Mouse (Mus musculus): ENCODE data around the gene Mthfs. TPM values are rescaled to one million over a fixed set of nuclear protein-coding genes. Genes with fewer than 3 reads are reported as not detected.
"Not testable (repeated sequence)": the region's sequence is repeated elsewhere in the genome, so short reads cannot be mapped to it uniquely, and the experiment has no call there.

Mthfs gene
- total RNA-seq (2021) = 10 to 100 TPM; 26.5 to 36.3 TPM
- long read RNA-seq, experiment 1, partial matches to known transcripts = 2 of 15 reads
- long read RNA-seq, experiment 1, other reads (novel, unspliced or antisense) = 11 of 15 reads
- long read RNA-seq, experiment 2, partial matches to known transcripts = 4 of 13 reads
- long read RNA-seq, experiment 2, other reads (novel, unspliced or antisense) = 6 of 13 reads

DNA sequence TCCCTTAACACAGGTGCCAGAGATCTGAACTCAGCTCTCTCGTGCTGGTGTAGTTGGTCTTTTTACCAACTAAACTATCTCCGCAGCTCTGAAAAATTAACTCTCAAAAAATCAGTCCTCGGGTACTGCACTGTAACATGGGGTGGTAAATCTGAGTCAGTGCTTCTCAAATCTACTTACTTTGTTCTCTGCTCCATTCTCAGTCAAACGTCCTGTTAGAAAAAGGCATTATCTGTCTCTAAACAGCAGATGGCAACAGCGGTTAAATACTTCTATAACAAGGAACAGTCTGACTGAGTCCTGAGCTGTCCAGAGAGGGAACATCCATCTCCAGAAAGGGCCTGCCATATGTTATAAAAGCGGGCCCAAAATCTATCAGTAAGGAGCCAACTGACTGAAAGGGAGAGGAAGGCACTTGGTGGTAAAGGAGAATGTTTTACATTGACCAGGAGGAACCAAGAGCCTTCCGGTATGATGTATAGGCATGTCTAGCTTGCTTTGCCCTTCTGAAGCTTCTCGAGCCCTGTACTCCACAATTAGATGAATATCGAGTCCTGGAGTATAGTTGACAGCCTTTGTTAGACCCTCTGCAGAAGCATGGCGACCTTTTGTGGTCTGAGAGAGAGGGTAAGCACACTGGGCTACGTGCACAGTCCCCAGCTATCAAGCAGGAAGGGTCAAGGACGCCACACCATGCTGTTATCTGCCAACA lies at the start of gene Mthfs:
Mthfs (plus strand) TSS at position 324 of the 712 bp plus-strand sequence.
- peak in 1 of 2 experiments; percentile 13 for DNase-seq (ENCODE audit: low spot score in 2 of 2)

DNA sequence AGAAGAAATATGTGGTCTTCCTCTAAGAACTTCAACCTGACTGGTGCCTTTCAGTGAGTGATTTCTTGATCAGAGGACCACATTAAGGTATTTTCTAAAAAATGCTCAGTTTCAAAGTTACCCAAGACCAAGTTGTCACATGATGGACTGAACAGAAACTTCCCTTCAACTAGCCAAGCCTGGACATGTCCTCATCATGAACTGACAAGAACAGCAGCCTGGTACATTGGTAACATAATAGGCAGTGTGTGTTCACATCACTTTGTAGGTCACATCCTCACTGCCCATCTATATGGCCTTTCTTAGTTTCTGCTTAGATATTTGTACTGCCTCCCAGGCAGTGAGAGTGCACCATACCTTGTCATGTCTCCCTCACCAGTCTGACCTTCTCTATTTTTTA lies 37.9 kb upstream of the Mthfs start:
- DNase-seq (ENCODE audit: low spot score in 2 of 2) = not testable (repeated sequence)

DNA sequence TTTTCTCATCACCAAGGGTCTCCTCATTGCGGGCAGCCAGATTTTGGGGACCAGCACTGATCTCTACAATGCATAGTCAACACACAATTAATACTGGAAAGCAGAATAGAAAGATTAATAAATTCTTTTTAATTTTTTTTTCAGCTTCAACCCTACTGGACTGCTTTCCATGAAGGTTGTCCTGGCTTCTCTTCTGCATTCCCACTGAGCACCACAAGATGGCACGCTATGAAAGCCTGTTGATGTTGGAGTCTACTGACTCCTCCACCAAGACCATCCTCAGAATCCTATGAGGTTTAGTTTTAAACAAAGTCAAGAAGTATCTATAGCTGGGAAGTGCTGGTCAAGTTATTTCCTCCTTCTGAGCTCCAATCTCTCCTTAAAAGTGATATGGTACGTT lies 31.6 kb upstream of the Mthfs start:
- peak; percentile 71 to 80 for DNase-seq (ENCODE audit: low spot score in 2 of 2)

DNA sequence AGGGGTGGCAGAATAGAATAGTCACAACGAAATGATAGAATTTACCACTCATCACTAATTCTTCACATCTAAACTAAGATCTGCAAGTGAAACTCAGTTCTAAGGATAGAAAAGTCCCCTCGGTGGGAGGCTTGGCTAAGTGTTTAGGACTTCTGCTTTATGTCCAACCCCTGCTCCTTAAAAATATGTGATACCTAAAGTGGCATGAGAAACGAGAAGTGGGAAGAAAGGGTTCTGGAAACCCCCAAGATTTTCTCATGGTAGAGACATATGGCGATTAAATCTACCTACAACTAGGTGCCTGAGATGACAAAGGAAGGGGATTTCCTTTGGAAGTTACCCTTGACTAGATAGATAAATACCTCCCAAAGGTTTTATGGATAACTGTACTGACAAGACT lies 31.0 kb upstream of the Mthfs start:
- not testable (repeated sequence) for DNase-seq (ENCODE audit: low spot score in 2 of 2)

DNA sequence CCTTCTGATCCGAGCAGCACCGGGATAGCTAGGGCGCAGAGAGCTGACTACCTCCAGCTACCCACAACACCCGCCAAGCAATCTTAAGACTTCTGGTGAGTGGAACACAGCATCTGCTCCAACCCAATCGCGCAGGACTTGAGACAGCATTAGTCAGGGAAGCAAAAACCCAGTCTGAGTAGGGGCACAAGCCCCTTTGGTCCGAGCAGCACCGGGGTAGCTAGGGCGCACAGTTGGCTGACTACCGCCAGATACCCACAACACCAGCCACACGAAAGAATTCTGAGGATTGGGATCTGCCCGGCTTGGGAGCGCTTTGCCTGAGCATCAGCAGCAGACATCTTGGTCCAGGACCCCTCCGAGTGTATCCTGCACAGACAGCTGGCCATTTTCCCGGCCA lies 23.5 kb upstream of the Mthfs start:
- not testable (repeated sequence) for DNase-seq (ENCODE audit: low spot score in 2 of 2)

DNA sequence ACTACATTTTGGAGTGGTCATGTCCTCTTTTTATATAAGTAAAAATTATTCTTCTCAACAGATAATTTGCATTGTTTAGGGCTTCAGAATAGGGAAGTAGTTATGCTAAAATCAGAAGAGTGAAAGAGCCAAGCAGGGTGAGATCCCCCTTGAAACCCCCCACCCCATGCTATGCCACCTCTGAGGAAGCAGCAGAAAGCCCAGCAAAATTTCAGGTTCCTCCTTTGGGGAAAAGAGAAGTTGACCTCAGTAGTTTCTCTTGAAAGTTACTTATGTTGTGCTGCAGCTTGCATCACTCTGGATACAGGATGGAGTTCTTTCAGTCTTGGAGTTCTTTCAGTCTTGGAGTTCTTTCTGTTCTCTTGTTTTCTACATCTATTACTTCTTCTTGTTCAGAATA lies 15.0 kb upstream of the Mthfs start:
- DNase-seq (ENCODE audit: low spot score in 2 of 2) = not testable (repeated sequence)

DNA sequence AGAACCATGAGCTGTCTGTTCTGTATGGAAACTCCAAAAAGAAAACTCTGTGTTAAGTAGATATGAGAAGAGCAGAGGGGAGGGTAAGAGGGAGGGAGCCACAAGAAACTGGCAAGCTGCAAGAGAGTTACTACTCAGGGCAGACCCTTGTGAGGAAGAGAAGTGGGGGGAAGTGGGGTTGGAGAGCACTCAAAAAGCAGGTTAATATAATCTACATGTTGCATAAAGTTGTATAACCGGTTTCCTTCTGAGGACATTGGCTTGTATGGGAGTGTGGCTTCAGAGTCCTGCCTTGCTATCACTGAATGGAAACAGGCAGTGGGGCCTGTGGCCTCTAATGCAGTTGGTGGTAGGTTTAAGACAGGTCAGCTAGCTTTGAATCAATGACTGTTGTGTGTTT lies 13.0 kb upstream of the Mthfs start:
- DNase-seq (ENCODE audit: low spot score in 2 of 2) = not testable (repeated sequence)

DNA sequence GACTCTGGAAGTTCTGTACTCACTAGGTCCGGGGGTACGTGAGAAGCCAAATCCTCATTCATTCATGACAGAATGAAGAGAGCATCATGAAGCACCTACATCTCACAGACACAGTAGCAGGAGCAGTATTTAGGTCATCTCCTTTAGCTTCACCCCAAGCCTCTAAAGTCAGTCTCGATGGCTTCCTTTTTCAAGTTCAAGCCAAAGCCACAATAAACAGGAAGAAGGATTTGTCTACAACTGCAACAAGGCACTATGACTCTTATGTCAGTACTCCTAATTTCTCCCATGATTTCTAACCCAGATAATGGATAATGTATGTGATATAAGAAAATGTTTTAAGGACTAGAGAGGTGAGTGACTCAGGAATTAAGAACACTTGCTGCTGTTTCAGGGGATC lies 12.1 kb upstream of the Mthfs start:
- DNase-seq (ENCODE audit: low spot score in 2 of 2) = not testable (repeated sequence)

DNA sequence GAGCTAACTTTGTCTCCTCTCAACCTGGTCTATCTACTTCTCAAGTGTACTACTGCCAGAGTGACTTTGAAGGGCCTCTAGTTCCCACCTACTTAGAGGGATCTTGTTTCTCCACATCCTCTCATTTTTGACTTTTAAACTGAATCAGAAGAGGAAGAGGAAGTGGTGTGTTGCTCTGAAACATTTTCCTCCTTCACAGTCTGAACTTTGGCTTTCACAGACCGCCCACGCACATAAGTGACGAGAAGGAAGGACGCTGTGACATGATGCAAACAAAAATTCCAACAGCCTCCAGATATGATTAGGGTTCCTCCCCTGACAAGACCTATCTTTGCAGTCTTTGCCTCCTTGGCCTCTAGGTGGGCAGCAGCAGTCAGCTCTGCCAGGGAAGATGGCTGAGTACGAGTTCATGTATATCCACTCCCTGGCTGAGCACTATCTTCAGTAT lies 11.5 kb upstream of the Mthfs start, which contains the start of the genes Bcl2a1b and Gm29094:
Bcl2a1b (plus strand) TSS at position 241 of the 448 bp plus-strand sequence.
Gm29094 (plus strand) TSS at position 411 of the 448 bp plus-strand sequence.
- DNase-seq (ENCODE audit: low spot score in 2 of 2) = not testable (repeated sequence)

DNA sequence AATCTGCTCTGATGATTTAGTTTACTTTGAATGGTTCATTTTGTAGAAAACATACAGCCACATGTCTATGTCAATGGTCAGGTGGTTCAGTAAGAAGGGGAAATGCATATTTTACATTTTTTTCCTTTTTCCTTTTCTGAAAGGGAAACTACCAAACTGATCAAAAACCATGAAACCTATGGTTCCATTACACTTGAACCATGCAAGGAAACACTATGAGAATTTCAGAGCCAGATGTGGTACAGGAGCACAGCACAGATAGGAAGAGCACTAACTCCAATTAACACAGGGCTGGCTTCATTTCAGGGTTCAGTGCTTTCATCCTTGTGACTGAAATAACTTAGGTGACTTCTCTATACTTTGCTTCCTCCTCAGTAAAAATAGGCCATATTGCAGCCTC lies 8.2 kb upstream of the Mthfs start:
- DNase-seq (ENCODE audit: low spot score in 2 of 2) = not testable (repeated sequence)

DNA sequence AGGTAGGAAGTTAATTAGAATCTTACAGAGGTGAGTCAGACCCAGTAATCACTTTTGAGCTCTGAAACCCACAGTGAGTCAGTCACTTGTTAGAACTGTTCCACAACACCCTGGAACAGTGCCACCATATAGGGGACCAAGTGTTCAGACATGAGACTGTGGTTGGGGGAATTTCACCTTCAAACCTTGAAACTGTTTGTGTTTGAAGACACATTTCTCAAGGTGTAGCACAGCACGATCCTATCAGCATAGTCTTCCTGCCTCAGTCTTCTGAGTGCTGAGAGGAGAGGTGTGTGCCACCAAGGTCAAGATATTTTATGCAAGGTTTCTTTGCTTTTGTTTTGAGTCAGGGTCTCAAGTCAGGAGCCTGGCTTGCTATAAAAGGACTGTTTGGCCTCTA lies 1.5 kb upstream of the Mthfs start:
- DNase-seq (ENCODE audit: low spot score in 2 of 2) = not testable (repeated sequence)

DNA sequence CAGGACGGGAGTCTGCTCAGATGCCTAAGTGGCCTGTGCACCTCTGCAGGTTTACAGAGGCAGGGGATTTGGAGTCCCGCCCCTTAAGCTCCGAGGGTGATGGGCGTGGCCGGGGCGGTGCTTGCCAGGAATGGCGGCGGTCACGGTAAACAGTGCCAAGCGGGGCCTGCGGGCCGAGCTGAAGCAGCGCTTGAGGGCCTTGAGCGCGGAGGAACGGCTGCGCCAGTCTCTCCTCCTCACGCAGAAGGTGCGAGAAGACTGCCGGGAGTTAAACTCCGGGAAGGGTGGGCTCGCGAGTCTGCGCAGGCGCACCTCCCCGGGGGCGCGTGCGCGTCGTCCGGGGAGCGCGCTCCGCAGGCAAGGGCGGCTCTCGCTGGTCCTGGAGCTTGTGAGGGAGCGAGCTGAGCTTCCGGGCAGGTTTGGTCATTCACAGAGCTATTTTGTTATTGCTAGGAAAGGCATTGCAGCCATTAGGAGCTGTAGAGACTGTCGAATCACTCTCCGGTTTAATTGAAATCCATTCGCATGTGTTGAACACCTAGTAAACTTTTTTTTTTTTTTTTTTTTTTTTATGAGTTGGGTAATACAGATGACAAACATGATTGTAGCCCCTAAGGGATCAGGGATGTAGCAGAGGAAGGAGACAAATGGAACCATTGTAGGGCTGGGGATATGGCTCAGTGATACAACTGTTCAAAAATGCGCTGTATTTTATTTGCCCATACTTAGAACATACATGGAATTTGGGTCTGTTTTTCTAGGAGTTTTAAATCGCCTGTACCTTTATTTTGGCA lies 786 bp downstream of the Mthfs start:
- DNase-seq (ENCODE audit: low spot score in 2 of 2) = peak; percentile 93 to 95

DNA sequence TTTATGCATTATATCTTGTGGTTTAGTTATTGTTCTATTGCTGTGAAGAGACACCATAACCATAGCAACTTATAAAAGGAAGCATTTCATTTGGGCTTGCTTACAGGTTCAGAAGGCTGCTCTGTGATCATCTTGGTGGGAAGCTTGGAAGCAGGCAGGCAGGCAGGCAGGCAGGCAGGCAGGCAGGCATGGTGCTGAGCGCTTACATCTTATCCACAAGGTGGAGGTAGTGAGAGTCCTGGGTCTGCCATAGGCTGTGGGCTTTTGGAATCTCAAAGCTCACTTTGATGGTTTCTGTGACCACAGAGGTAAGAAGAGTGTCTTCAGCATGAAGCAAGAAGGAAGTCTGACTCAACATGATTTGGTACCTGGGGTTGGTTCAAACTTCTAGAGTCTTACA lies 2.0 kb downstream of the Mthfs start:
- peak in 1 of 2 experiments; percentile 30 for DNase-seq (ENCODE audit: low spot score in 2 of 2)

DNA sequence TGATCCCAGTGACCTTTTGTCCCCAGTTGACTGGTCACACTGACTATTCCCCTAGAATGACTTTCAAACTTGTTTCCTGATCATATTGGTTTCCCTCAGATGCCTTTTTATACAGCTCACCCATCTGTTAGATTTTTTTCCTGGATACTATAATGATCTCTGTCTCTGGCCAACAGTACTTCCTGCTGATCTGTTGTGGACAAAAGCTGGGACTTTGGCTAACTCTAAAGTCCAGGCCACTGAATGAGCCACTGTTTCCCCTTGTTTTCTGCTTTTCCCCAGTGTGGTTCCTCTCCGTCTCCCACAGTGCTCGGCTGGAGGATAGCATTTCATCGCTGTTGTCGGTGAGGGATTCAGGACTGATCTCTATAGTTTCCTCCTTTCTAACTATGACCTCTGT lies 7.7 kb downstream of the Mthfs start:
- not testable (repeated sequence) for DNase-seq (ENCODE audit: low spot score in 2 of 2)

DNA sequence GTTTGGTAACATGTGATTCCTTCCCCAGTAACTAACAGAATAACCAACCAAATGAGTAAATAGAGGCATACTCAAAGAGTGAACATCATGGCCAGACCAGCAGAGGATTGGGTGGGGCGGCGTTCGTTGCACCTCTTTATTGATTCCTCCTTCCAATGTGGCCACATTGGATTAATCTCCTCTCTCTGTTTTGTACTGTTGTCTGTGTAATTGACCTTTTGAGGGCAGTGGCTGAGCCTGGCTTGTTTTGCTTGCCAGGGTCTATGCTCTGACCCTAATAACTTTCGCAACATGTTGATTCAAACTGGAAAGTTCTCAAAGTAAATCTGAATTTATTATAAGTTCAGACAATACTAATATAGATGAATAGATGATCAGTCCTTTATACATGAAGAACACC lies 9.2 kb downstream of the Mthfs start:
- DNase-seq (ENCODE audit: low spot score in 2 of 2) = not testable (repeated sequence)

DNA sequence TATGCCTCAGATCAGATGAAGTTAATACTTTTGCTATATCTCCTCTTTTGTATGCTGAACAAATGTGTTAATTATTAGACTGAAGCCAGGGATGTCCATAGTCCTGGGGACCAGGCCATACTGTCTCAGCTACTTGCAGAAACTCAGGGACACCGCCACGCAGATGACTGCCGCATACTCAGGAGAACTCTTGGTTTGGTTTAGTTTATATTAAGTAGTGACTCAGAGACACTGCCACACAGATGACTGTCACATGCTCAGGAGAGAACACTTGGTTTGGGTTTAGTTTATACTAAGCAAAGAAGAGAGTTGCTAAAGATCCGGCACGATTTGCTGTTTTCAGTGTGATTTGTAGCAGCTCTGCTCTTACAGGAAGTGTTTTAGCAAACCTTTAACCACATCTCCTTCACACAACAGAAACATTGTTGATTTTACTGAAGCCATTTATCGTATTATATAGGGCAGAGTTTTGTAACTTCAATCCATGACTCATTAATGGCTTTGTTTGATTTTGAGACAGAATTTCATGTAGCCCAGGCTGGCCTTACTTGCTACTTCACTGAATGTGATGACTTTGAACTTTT lies 10.3 kb downstream of the Mthfs start:
- not testable (repeated sequence) for DNase-seq (ENCODE audit: low spot score in 2 of 2)

DNA sequence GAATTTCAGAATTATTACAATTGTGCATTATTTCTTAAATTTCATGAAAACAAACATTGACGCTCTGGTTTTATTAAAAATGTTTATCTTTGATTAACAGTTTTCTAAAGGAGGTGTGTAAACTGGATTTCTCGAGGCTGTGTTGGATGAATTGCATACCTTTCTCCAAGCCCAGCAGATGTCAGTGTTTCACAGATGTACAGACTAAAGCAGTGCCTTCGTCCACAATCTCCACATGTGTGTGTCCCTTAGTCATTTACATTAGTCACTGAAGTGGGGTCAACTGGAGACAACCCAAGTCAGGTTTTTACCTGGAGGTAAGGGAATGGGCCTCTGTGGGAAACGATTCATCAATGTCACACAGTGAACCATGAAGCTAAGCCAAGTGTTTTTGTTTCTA lies 15.6 kb downstream of the Mthfs start:
- DNase-seq (ENCODE audit: low spot score in 2 of 2) = peak; percentile 47 to 53

DNA sequence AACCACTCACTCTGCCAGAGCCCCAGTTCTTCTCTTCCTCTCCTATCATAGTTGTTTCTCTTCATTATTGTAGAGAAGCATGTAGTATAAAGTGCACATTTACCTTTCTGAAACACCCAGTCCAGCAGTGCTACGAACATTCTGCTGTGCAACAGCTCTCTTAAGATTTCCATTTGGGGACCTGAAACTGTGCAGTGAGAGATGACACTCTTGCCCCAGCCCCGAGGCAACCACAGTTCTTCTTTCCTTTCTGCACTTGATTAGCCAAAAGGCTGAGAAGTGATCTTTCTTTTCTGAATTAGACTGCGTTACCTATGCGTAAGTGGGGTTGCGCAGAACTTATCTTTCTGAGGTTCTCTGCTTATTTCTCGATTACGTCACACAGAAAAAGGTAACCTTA lies 17.6 kb downstream of the Mthfs start:
- no peak for DNase-seq (ENCODE audit: low spot score in 2 of 2)

DNA sequence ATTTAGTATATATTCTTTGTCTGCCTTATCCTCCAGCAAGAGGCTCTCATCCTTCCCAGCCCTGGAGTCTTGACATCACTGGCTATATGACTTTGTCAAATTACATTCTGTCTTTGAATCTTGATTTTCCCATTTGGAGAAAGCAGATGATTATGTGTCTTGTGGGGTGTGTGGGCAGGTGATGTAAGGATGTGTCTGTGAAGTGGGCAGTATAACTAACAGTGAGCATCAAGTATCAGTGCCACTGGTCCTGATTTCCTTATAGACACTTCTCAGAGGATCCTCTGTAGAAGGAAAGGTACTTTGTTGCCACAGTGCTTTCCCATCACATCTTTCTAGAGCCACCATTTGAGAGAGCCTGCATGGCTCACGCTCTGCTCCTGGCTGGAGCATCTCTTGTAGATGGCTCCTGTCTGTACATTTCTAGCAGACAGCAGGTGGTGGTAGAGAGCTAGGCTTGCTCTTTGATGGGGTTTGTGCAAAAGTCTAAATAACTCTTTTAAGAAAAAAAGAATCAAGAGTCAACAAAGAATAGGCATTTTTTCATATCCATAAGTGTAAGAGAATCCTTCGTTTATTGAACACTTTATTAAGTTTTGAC lies 20.5 kb downstream of the Mthfs start:
- DNase-seq (ENCODE audit: low spot score in 2 of 2) = peak; percentile 56 to 60

DNA sequence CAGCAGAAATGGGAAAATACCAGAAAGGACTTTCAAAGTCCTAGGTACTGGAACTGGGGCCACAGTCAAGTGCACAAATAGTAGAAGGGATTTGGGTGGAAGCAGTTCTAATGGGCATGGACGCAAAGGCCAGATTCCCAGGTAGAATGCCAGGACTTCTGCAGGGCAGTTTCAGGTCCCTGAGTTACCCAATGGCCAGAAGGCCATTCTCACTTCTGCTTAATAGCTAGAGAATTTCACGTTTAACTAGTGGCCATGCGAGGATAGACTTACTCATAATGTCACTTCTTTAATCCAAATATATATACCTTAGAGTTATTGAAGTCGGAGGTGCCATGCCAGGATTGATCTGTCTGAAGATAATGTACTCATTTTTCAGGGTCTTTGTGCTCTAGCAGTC lies 26.7 kb downstream of the Mthfs start:
- not testable (repeated sequence) for DNase-seq (ENCODE audit: low spot score in 2 of 2)

DNA sequence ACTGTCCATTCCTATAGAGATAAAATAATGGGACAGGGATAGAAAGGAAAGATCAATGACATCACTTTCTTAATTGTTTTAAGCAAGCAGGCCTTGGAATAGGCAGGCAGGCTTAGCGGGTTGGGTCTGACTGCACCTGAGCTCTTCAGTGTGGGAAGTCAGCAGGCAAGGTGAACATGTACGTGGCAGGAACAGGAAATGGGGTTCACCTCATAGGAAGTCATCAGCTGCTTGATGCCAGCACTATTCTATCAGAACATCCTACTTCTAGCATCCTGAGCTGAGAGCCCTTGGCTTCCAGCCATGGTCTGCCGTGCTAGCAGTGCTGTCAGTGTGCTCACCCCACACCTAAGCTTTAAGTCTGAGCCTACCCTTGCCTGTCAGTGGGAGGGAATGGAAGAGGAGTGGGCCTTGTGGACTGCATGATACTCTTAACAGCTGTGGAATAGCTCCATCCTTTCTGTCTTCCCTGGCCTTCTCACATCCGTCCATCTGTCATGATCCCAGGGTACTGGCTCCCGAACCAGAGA lies 28.6 kb downstream of the Mthfs start:
- DNase-seq (ENCODE audit: low spot score in 2 of 2) = not testable (repeated sequence)

Measured in left cerebral cortex, adult 18-20 months (tissue).